Mouse (Mus musculus) ovary, adult 18-20 months (tissue): ENCODE data around the gene Suclg1.
A peak's percentile ranks its signal among the peaks of the same experiment; 100 is the strongest.

Experiments
- DNase-seq: peaks from one replicate; pipeline ENCODE4 v3.0.0; 2022; ENCODE audit warnings: low spot score, mixed read lengths

Suclg1 gene

DNA sequence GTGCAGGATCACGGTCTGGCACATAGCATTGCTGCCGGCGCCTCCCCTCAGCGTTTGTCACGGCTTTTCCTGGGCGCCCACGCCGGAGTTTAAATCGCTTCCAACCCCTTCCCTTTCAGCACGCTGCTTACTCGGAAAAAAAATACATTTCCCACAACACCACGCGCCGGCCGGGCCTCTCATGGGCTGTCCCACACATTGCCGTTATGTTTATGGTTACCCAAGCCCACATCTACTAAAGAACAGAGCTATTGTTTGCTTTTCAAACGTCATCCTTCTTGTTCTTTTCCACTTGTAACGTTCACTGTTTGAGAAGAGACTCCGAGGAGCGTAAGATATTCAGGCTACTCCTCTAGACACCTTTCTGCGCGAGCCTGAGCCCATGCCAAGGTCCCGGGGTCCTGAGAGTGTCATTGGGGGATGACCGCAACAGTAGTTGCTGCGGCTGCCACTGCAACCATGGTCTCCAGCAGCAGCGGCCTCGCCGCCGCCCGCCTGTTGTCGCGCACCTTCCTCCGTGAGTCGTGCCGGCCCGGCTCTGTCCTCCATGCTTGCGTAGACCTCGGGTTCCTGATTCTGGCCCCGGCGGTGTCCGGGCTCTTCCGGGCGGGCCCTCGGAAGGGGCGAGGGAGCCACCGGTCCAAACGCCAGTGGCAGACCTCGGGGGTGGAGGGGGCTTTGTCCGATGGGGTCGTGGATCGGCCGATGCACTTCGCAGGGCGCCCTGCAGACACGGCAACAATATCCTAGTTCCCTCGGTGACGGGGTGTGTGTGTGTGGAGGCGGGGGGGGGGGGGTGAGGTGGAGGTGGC lies at the start of gene Suclg1:
Gene Suclg1 (plus strand): TSS at position 146 of the 812 bp plus-strand sequence.
- peak; percentile 77 for DNase-seq

DNA sequence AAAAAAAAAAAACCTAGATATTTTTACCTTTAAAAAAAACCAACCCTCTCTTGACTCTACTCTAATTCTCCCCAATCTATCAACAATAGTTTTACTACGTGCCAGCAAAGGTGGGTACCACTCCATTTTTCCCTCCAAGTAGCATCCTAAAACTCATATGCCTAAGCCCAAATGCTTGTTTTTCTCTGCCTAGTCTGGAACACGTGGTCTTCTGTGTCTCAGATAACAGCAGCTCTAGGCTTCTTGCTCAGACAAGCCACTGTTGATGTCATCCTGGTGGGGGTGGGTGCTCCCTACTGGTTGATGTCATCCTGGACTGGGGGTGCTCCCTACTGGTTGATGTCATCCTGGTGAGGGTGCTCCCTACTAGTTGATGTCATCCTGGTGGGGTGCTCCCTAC lies 44.5 kb upstream of the Suclg1 start:
- no peak for DNase-seq

DNA sequence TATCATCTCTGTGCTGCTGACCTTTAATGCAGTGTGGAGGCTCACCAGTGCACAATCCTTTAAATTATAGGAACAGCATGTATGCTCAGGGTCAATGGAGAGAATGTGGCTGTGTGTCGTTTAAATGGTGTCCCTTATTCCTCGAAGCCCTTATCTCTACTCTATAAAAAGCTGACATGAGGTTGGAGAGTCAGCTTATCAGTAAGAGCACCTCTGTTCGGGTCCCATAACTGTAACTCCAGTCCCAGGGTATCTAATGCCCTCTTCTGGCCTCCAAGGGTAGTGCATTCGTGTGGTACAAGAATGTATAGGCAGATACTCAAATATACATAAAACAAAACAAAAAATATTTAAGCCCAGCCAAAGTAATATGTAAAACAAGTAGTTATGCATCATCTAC lies 43.2 kb upstream of the Suclg1 start:
- DNase-seq, result no peak

DNA sequence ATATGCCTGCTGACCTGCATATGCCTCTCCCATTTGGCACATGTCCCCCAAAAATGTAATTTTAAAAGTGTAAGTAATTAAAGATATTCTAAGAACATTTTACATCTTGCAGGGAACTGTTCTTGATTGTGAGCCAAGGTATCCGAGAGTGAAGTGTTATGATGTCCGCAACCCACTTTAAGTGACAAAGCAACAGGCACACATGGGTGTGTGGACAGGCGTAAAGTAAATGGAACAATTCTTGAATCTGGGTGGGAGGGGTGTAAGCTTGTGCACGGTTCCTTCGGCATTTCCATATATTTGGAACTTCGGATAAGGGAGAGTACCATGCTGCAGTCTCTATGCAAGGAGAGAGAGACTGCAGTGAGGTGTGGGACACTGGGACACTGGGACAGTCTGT lies 38.6 kb upstream of the Suclg1 start:
- no peak for DNase-seq

DNA sequence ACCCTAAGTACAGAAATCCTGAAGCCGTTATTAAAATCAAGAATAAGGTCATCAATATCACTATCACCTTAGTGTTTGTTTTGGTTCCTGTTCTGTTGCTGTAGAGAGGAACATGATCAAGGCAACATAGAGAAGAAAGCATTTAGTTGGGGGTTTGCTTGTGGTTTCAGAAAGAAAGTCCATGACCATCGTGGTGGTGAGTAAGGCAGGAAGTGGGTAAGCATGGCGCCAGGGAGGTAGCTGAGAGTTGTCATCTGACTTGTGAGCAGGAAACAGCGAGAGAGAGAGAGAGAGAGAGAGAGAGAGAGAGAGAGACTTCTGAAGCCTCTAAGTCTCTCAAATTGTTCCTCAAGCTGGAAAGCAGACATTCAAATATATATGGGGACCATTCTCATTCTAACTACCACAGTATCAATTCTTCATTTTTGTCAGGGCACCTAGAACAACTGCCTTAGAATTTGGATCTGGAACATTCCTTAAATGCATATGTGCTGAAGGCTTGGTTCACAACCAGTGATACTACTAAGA lies 37.7 kb upstream of the Suclg1 start:
- no peak for DNase-seq

DNA sequence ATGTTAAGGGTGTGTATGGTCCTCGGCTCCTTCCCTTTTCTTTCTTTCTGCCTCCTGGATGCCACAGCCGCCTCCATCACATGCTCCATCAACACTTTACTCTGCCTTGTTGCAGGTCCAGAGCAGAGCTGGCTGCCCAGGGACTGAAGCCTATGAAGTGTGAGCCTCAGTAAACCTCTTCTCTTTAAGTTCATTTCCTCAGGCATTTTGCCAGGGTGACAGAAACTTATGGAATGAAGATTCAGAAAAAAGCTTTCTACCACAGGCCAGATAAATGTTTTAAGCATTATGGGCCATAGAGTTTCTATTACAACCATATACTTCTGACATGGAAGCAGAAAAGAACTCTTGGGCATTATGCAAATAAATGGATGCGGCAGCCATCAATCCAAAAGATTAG lies 37.1 kb upstream of the Suclg1 start:
- no peak for DNase-seq

DNA sequence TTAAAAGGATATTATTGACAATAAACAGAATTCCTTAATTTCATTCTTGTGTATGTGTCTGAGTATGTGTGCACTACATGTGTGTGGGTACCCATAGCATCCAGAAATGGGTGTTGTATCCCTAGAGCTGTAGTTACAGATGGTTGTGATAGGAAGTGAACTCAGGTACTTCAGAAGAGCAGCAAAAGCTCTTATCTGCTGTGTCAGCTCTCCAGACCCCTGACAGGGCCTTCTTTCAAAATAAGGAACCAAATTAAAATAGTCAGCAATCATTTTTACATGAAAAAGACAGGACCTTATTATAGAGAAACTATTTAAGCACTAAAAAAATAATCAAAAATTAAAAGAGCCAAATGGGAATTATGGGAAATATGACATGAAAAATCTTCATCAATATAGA lies 36.6 kb upstream of the Suclg1 start:
- no peak for DNase-seq

DNA sequence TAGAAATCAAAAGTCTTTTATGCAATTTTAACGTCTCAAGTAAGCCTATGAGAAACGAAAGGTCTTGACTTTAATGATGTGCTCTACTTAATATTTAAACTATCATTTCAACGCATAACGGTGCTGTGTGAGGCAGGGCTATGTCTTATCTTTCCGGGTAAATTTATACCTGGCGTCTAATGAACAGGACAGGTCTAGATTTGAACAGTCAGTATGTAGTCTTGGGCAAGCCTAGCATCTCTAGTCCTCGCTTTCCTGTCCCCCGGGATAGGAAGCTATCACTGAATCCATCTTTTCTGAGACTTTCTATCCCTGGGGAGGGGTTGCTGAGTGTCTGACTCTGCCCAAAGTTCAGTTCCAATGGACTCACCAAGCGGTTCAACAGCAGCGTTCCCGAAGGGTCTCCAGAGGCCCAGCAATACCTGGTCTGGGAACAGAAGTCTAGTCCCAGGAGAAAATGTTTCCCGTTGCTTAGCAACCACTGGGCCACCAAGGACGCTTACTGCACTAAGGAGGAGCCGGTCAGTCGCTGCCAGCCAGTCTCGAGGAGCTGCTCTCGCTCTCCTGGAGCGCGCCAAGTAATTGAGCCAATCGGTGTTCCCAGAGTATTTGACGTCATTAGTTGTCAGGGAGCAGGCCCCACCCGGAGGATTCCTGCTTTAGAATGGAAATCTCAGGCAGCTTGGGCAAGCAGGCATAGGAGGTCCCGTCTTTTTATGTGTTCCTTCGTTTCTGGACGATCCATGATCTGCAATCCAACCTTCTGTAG lies 26.8 kb upstream of the Suclg1 start, which contains the start of gene Dnah6:
Gene Dnah6 (minus strand): TSS at position 463 of the 769 bp plus-strand sequence.
- peak; percentile 91 for DNase-seq

DNA sequence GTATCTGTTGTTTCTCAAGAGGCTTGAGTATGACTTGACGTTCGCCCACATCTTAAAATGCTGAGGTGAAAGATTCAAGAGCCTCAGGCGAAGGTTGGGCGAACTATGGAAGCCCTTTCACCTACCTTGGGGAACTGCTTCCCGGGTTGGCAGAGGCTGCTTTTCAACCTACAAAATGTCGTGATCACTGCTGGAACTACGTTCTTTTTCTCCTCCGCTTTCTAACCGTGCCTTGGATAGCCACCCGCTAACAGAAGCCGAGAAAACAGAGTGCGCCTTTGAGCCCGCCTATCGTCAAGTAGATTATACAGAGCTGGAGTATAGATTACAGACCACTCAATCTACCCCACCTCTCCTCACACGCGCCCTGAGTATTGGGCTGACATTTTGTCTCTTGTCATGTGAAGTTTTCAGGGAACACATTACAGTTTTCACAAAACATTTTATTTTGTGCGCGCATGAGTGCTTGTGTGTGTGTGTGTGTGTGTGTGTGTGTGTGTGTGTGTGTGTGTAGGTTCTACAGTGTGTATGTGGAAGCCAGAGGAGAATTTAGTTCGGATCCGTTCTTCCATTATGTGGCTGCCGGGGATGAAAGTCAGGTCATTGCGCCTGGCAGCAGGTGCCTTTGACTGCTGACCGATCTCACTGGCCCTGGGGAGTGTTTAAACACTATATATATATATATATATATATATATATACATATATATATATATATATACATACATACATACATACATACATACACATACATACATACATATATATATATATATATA lies 26.0 kb upstream of the Suclg1 start:
- DNase-seq, result no peak

DNA sequence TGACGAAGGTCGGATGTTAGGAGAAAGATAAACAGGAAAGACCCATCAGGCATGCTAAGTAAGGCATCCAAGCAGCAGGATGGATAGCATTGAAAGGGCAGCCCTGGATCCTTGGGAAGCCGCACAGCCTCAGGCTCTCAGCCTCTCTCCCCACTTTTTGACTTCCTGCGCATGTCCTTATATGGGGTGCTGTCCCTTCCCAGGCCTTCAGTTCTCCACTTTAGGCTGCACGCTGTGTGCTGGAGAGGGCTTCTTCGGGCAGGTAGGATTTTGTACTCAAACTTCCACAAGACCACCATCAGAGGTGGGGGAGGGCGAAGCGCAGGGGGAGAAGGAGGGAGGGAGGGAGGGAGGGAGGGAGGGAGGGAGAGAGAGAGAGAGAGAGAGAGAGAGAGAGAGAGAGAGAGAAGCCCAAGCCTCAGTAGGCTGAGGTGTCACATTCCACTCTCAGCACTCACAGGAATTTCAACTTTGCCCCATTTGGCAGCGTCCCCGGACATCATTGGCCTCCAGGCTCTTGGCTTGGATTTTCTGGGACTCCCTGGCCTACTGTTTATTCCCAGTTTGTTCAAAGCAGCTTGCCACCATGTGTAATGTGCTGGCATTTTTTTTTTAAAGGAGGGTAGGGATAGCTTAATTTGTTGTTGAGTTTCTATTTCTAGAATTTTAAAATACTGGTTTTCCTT lies 25.2 kb upstream of the Suclg1 start:
- peak; percentile 83 for DNase-seq

DNA sequence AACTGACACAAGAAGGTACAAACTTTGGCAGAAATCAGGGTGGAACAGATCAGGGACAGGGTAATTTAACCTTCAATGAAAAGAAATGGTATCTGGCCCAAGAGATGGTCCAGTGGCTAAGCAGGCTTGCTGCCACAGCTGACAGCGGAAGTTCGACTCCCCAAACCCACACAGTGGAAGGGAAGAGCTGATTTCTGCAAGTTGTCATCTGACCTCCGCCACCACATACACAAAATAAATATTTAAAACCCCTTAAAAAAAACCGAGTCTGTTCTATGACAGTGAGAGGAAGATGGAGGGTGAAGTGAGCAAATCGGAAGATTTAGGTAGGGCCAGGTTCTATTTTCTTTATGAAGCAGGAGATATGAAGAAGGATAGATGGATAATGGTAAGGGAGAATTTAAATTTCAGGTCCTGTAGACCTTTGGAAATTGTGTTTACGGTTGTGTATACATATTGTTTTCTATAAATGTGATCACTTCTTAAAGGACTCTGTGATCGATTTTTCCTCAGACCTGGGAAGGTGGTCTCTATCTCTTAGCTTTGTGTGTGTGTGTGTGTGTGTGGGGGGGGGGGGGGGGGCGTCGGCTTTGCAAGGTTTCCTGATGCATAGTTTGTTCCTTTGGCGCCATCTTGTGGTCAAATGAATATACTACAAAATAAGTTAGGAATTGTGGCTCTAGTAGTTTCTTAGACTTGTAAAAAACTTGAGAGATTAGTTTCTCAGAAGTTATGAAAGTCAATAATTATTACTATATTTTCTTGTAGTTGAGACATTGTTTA lies 20.6 kb upstream of the Suclg1 start:
- DNase-seq, result no peak

DNA sequence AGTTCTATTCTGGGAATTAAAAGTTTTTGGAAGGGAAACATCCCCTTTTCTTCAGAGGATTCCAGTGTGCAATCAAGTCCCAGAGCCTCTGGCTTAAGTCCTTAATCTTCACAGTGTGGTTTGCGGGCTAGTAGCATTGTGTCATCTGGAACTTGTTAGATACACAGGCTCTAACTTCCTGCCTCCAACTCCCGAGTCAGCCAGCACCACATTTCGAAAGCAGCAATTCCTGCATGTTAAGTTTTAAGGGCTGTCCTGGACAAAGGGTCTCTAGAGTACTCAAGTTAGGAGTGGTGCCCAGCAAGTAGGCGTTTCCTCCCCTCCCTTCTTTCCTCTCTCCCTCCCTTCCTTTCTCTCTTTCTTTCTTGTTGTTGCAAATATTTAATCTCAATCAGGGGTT lies 19.8 kb upstream of the Suclg1 start:
- DNase-seq, result no peak

DNA sequence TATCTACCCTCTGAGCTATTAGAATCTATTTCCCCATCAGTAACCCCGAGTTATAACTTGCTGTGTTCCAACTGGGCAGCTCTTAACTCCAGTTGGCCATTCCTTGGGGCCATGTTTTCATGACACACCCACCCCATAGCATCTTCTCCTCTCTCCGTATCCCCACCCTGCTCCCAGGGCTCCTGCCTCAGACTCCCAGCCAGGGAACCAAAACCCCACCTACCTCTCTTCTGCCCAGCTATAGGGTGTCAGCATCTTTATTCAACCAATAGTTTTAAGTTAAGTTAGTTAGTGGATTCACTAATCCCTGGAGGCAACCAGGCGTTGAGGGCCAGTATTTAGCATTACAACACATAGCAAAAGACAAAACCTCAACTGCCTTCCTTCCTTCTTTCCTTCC lies 19.3 kb upstream of the Suclg1 start:
- no peak for DNase-seq

DNA sequence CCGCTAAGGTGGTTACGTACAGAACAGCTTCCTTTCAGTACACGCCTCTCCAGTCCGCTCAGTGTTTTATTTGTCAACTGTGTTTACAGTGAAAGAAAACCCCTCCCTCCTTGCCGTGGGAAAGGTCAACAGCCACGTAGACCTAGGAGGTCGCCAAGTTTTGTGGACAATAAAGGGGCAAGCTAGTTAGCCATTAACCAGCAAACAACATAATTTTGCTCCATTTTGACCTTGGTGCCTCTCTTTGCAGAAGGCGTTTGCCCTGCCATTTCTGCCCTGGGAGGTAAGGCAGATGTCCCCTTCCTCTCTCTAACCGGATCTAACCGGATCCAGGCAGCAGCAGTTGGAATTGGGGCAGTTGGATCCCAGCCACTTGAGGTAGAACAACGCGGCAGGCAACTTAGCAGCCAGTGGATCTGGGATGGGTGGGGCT lies 16.0 kb upstream of the Suclg1 start:
- no peak for DNase-seq

DNA sequence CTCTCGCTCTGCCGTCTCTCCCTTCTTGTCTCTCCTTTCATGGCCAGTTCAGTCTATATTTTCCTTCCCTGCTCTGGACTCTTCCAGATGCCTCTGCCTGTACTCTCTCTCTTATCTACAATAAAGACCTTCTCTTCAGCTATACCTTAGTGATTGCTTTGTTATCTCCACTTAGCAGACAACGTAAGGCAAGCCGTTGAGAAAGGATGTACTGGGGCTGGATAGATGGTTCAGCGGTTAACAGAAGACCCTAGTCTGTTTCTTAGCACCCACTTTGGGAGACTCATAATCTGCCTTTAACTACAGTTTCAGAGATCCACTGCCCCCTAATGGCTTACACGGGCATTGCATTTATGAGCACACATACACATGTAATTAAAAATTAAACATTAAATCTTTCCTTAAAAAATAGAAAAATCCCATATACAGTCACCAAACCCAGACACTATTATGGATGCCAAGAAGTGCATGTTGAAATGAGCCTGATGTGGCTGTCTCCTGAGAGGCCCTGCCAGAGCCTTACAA lies 14.9 kb upstream of the Suclg1 start:
- no peak for DNase-seq

DNA sequence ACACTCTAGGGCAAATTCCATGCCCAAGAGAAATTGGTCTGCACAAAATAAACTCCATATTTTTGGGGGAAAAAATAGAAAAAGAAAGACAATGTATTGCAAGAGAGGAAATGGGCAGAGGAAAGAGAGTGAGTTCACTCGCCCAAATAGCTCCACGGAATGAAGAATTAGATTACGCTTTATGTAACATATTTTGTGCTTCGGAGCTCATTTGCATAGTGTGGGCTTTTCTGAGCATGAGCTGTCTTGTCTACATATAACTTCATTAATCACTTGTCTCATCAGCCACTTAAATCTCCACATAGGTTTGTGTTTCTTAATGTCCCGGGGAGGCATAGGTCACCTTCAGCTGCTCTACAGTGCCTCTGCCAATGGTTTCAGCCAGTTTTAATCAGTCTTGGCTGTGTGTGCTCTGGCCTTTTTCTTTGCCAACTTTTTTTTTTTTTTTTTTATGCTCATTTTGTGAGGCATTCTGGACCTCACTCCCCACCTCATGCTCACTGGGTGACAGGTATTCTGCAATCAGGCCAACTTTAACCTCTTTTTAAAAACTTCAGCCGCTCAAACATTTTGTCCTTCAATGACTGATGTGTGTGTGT lies 13.8 kb upstream of the Suclg1 start:
- no peak for DNase-seq

DNA sequence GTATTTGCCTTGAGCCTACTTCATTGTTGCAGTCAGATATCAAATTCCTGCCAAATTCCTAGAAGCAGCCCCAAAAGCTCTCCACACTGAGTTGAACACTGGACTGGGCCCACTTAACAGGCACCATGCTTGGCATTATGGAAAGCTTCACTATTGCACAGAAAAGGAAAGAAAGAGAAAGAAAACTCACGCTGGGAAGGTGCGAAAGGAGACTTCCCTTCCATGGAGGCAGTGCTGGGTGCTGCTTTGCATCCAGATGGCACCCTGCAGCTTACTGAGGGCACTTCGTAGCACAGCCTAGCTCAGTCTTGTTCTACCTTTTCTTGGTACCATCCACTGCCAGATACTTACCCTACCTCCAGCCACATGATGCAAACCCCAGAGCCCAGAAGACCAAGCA lies 12.5 kb upstream of the Suclg1 start:
- DNase-seq, result no peak

DNA sequence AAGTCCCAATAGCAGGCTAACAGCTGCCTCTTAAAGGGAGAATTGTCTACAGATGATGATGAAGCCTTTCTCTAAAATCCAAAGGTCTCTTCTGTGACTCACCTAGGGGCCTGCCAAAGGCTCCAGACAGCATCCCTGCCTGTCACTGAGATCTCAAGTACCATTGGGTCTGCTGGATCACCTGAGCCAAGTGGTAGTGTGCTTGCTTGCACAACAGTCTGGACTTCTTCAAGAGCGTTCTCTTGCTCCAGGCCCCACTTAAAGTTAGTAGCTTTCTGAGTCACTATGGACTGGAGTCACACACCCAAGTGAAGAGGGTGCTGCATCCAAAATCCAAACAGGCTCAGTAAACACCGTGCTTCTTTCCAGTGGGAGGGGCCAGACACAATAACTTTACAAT lies 1.4 kb upstream of the Suclg1 start:
- no peak for DNase-seq

DNA sequence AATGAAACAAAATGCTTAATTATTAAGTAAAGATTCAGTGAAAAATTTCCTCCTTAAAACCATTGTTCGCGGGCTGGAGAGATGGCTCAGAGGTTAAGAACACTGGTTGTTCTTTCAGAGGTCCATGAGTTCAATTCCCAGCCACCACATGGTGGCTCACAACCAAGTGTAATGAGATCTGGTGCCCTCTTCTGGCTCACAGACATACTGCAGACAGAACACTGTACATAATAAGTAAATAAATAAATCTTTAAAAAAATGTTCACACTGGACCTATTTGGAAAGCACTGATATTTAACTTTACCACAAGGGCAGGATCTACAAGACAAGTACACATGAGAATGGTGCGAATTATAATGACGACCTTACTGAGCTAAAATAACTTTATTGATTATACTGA lies 730 bp upstream of the Suclg1 start:
- DNase-seq, result no peak

DNA sequence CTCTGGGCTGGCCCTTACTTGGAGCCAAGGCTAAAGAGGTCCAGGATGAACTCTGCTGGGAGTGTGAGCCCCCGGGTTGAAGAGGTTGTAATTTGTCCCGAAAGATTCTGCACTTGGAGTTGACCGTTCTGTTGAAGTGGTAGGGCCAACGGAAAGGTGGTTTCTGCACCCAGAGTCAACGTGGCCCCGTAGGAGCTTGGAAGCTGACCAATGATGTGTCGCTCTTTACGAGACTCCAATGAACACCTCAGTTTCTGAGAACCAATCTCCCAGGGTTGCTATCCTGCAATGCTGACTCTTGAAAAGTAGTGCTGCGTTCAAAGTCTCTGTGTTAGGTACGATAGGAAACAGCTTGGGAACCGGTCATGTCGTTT lies 854 bp downstream of the Suclg1 start:
- DNase-seq, result no peak
